Mouse (Mus musculus): ENCODE measurements around the gene Prnp. TPM values are rescaled to one million over a fixed set of nuclear protein-coding genes. Genes with fewer than 3 reads are reported as not detected.

The Prnp gene
- polyA plus RNA-seq, 1 experiment from 2014 or later, result 101 TPM

DNA sequence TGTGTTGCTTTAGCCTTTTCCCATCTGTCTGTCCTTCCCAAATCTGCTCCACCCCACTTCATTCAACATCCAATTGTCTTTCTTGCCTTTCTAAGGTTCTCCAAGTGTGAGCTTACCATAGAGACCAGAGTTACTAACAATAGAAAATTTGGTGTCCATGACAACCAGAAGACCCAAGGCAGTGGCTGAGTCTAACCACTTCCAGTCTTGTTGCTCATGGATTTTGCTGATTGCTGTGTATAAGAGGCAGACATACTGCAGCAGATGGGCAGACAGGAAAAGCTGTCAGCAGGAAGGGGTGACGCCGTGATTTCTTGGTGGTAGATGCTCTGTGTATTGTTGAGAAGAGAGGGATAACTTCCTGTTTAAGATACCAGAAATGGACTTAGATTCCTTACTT is 26.6 kb upstream of the Prnp start:
- Histone ChIP-seq H3K4me3 (replicated peaks; ENCODE audit: low read length) (no peak overlapping the region), H3K4me1 (replicated peaks; ENCODE audit: control insufficient read depth, insufficient read depth, low read length) (peaks cover 6% of the 10 kb centered on the region), H3K9ac (no peak overlapping the region), H3K27ac (no peak overlapping the region), H3K4me2 (replicated peaks) (no peak overlapping the region), H3K9me3 (ENCODE audit: control insufficient read depth, low read length) (no peaks in the 10 kb centered on the region), H3K36me3 (replicated peaks; ENCODE audit: control insufficient read depth, insufficient read depth) (no peaks in the 10 kb centered on the region), H3K27me3 (ENCODE audit: control insufficient read depth, insufficient read depth, low read length) (no peaks in the 10 kb centered on the region)
- no peak for DNase-seq (ENCODE audit: low spot score)
- 58% methylated on average over 2 of the region's 2 CpGs for WGBS
- ATAC-seq (ENCODE audit: low FRiP score), result no peak

DNA sequence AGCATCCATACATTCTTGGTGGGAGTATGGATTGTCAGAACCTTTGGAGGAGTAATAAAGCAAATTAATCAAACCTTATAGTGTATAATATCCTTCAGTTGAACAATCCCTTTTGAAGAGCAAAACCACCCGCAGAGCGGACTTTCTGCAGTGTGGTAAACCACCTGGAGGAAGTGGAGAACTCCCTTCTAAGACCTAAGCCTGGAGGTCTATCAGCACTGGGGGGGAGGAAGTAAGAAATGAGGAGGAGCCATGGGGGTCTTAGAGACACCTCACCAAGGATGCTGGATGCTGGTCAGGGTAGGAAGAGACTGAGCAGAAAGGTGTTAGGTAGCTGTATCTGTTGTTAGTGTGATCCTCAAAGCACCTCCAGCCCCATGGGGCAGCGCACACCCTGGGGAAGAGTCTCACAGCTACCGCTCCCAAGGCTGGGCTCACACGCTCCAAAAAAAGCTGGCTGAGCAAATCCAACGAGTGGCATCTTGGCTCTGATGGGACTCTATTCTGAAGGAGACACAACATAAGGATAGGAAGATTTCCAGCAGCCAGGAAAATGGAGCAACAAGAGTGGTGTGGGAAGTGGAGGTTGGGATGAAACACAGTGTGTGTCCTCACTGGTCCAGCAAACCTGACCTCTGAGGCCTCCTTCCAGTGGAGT is 23.1 kb upstream of the Prnp start:
- Histone ChIP-seq H3K4me2 (replicated peaks) (no peak overlapping the region), H3K27me3 (ENCODE audit: control insufficient read depth, insufficient read depth, low read length) (peaks cover 3% of the 10 kb centered on the region; the same call in 1 of the 2 replicates), H3K9ac (no peak overlapping the region), H3K9me3 (ENCODE audit: control insufficient read depth, low read length) (no peaks in the 10 kb centered on the region), H3K36me3 (replicated peaks; ENCODE audit: control insufficient read depth, insufficient read depth) (no peaks in the 10 kb centered on the region), H3K27ac (no peak overlapping the region), H3K4me1 (replicated peaks; ENCODE audit: control insufficient read depth, insufficient read depth, low read length) (peaks cover 6% of the 10 kb centered on the region), H3K4me3 (replicated peaks; ENCODE audit: low read length) (no peak overlapping the region)
- 93% methylated on average over 6 of the region's 6 CpGs for WGBS
- no peak for DNase-seq (ENCODE audit: low spot score)
- no peak for ATAC-seq (ENCODE audit: low FRiP score)

DNA sequence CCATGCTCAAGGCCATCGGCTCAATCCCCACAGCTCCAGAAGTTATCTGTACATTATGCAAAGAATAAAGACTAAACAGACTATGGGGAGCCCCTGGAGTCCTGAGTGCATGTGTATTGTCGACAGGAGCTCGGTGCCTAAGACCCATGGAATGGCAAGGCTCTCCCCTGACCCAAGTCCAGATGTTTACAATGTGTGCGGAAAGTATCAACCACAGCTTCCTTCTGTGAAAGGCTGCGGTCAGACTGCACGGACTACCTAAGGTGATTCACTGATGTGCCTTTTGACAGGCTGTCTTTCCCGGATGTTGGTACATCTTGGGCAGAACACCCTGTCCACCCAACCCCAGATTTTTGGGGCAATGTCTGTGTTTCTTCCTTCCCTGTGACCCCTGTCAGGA is 21.5 kb upstream of the Prnp start:
- ATAC-seq (ENCODE audit: low FRiP score), result no peak
- Histone ChIP-seq H3K9ac (no peak overlapping the region), H3K36me3 (replicated peaks; ENCODE audit: control insufficient read depth, insufficient read depth) (no peaks in the 10 kb centered on the region), H3K4me3 (replicated peaks; ENCODE audit: low read length) (no peak overlapping the region), H3K4me1 (replicated peaks; ENCODE audit: control insufficient read depth, insufficient read depth, low read length) (peaks cover 3% of the 10 kb centered on the region), H3K27me3 (ENCODE audit: control insufficient read depth, insufficient read depth, low read length) (peaks cover 3% of the 10 kb centered on the region; the same call in 1 of the 2 replicates), H3K4me2 (replicated peaks) (no peak overlapping the region), H3K9me3 (ENCODE audit: control insufficient read depth, low read length) (no peaks in the 10 kb centered on the region), H3K27ac (no peak overlapping the region)
- DNase-seq (ENCODE audit: low spot score), result no peak
- 85% methylated on average over 7 of the region's 7 CpGs for WGBS

DNA sequence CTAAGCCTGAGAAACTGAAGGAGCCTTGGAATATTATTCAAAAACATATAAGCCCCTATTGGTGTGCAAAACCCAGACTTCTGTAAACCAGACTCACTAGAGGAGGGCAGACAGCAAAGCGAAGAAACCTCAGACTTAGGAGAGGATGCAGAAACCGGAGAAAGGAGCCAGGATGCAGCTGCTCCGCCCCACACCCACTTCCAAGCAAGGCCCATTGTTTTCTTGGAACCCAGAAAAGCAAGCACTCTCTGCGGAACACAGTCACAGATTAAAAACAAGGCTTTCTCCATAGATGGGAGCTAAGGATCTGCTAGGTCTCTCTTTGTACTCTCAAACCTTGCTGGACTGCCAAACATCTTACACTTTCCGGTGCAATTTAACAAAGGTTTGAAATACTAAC is 17.2 kb upstream of the Prnp start:
- Histone ChIP-seq H3K4me2 (replicated peaks) (no peak overlapping the region), H3K4me3 (replicated peaks; ENCODE audit: low read length) (no peak overlapping the region), H3K27ac (no peak overlapping the region), H3K36me3 (replicated peaks; ENCODE audit: control insufficient read depth, insufficient read depth) (no peaks in the 10 kb centered on the region), H3K9ac (no peak overlapping the region), H3K27me3 (ENCODE audit: control insufficient read depth, insufficient read depth, low read length) (peaks cover 3% of the 10 kb centered on the region; the same call in 1 of the 2 replicates), H3K9me3 (ENCODE audit: control insufficient read depth, low read length) (no peaks in the 10 kb centered on the region), H3K4me1 (replicated peaks; ENCODE audit: control insufficient read depth, insufficient read depth, low read length) (no peaks in the 10 kb centered on the region)
- ATAC-seq (ENCODE audit: low FRiP score) (no peak), DNase-seq (ENCODE audit: low spot score) (no peak)
- WGBS, result 36% methylated on average over 5 of the region's 5 CpGs

DNA sequence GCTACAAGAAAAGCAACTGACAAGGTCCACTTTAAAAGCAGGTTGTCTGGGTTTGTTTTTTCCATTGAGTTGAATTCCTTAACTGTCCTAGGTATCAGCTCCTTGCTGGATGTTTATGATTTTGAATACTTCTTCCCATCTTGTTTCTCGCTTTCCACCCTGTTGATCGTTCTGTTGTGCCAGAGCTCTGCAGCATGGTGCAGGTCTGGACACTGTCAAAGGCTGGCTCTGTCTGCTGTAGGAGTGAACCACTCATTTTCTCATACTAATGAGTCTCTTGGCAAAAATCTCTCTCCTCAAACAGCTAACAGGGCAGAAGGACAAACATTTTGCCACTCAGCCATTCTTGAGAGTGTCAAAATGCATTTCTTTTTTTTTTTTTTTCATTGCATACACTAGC is 14.6 kb upstream of the Prnp start:
- no peak overlapping the region for H3K27ac ChIP-seq
- H3K9me3 ChIP-seq (ENCODE audit: control insufficient read depth, low read length), result no peaks in the 10 kb centered on the region
- no peak overlapping the region for H3K4me3 ChIP-seq (replicated peaks; ENCODE audit: low read length)
- no peak for DNase-seq (ENCODE audit: low spot score)
- 93% methylated on average over 2 of the region's 2 CpGs for WGBS
- H3K4me1 ChIP-seq (replicated peaks; ENCODE audit: control insufficient read depth, insufficient read depth, low read length), result no peaks in the 10 kb centered on the region
- no peak for ATAC-seq (ENCODE audit: low FRiP score)
- peaks cover 3% of the 10 kb centered on the region; the same call in 1 of the 2 replicates for H3K27me3 ChIP-seq (ENCODE audit: control insufficient read depth, insufficient read depth, low read length)
- H3K4me2 ChIP-seq (replicated peaks), result no peak overlapping the region
- no peak overlapping the region for H3K9ac ChIP-seq
- no peaks in the 10 kb centered on the region for H3K36me3 ChIP-seq (replicated peaks; ENCODE audit: control insufficient read depth, insufficient read depth)

DNA sequence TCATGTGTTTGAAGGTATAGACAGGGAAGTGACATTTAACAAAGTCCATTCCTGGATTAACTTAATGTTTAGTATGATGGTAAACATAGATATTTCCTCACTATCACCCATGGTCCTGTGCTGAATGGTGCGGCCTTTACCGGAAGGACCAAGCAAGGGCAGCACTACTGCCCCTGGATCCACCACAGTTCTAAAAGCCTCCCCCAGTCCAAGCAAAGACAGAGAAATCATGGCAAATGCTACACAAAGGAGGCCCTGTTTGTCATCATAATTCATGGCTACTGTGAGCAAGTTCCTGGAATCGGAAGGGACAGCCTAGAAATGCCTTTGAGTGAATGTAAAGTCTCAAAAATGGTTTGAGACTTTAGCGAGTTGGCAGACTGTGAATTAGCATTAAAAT is 13.7 kb upstream of the Prnp start:
- 93% methylated on average over 4 of the region's 4 CpGs for WGBS
- ATAC-seq (ENCODE audit: low FRiP score) (no peak), DNase-seq (ENCODE audit: low spot score) (no peak)
- no peak overlapping the region for H3K9ac ChIP-seq
- H3K4me3 ChIP-seq (replicated peaks; ENCODE audit: low read length), result no peak overlapping the region
- H3K36me3 ChIP-seq (replicated peaks; ENCODE audit: control insufficient read depth, insufficient read depth), result no peaks in the 10 kb centered on the region
- H3K27me3 ChIP-seq (ENCODE audit: control insufficient read depth, insufficient read depth, low read length), result no peaks in the 10 kb centered on the region; the same call in 1 of the 2 replicates
- H3K4me2 ChIP-seq (replicated peaks), result no peak overlapping the region
- H3K4me1 ChIP-seq (replicated peaks; ENCODE audit: control insufficient read depth, insufficient read depth, low read length), result no peaks in the 10 kb centered on the region
- H3K9me3 ChIP-seq (ENCODE audit: control insufficient read depth, low read length), result no peaks in the 10 kb centered on the region
- H3K27ac ChIP-seq, result no peak overlapping the region

DNA sequence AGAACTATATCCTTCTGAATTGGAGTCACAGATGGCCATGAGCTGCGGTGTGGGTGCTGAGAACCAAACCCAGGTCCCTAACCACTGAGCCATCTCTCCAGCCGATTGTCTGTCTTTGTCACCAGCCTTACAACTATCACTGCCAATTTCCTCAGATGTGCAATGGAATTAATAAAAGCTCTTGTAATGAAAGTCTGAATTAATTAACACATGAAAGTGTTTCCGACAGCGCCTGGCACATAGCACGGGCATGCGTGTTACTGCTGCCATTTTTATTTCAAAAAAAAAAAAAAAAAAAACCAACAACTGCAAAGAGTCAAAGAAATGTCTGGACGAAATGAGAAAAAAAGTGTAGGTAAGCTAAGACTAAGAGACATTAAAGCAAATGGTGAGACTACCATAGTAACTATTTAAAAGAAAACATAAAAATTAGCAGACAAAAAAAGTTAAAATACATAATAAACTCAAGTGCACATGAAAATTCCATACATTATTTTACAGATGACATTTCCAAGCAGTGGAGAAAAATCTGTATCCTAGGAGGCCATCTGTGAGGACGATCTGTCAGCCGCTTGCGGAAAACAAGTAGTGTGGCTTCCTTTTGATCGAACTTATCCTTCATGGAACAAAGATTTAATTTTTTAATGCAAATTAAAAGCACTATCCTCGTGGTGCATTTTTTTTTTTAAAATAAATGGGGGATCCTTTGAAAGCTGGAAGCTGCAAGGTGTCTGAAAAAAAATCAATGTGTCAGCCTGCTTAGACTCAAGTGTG is 12.2 kb upstream of the Prnp start:
- WGBS, result 88% methylated on average over 12 of the region's 12 CpGs
- H3K4me1 ChIP-seq (replicated peaks; ENCODE audit: control insufficient read depth, insufficient read depth, low read length), result no peaks in the 10 kb centered on the region
- no peaks in the 10 kb centered on the region for H3K27me3 ChIP-seq (ENCODE audit: control insufficient read depth, insufficient read depth, low read length)
- no peak overlapping the region for H3K4me3 ChIP-seq (replicated peaks; ENCODE audit: low read length)
- no peak overlapping the region for H3K9ac ChIP-seq
- no peak for ATAC-seq (ENCODE audit: low FRiP score)
- H3K27ac ChIP-seq, result no peak overlapping the region
- DNase-seq (ENCODE audit: low spot score), result no peak
- no peaks in the 10 kb centered on the region for H3K9me3 ChIP-seq (ENCODE audit: control insufficient read depth, low read length)
- no peaks in the 10 kb centered on the region for H3K36me3 ChIP-seq (replicated peaks; ENCODE audit: control insufficient read depth, insufficient read depth)
- H3K4me2 ChIP-seq (replicated peaks), result no peak overlapping the region

DNA sequence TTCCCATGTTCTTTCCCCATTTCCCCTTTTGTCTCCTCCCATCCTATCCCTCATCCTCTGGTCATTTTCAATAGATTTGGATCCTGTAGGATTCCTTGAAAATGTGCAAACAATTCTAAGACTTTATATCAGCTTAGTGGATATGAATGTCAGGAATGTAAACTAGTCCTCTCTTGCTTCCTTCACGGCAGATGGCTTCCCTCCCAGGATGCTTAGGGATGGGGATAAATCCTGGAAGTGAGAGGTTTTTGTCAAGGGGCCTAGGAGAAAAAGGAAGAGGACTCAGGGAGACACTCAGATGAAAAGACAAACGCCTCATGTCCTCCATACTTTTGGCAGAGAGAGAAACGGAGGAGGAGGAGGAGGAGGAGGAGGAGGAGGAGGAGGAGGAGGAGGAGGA is 7.3 kb upstream of the Prnp start:
- Histone ChIP-seq H3K4me3 (replicated peaks; ENCODE audit: low read length) (no peak overlapping the region), H3K27ac (no peak overlapping the region), H3K4me1 (replicated peaks; ENCODE audit: control insufficient read depth, insufficient read depth, low read length) (no peaks in the 10 kb centered on the region), H3K9me3 (ENCODE audit: control insufficient read depth, low read length) (no peaks in the 10 kb centered on the region), H3K36me3 (replicated peaks; ENCODE audit: control insufficient read depth, insufficient read depth) (no peaks in the 10 kb centered on the region), H3K27me3 (ENCODE audit: control insufficient read depth, insufficient read depth, low read length) (no peaks in the 10 kb centered on the region), H3K9ac (no peak overlapping the region), H3K4me2 (replicated peaks) (no peak overlapping the region)
- 76% methylated on average over 2 of the region's 3 CpGs for WGBS
- no peak for ATAC-seq (ENCODE audit: low FRiP score)
- DNase-seq (ENCODE audit: low spot score), result no peak

DNA sequence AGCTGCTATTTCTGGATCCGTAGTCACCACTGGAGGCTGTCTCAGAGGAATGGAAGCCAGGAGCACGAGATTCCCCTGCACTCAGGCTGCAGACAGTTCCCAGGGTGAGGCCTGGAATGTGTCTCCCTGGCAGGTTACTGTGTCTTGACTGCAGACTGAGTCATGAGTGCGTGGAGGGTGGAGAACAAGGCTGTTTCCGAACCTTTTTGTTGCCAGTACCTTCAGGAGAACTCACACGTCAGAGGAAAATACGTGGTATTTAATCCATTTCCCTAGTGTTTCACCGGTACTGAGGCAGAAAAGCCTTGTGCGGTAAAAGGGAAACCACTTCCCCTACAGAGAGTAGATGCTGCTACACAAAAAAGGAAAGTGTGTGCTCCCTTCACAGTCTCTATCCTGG is 6.9 kb upstream of the Prnp start:
- Histone ChIP-seq H3K4me3 (replicated peaks; ENCODE audit: low read length) (no peak overlapping the region), H3K9ac (no peak overlapping the region), H3K27ac (no peak overlapping the region), H3K27me3 (ENCODE audit: control insufficient read depth, insufficient read depth, low read length) (no peaks in the 10 kb centered on the region), H3K9me3 (ENCODE audit: control insufficient read depth, low read length) (no peaks in the 10 kb centered on the region), H3K4me1 (replicated peaks; ENCODE audit: control insufficient read depth, insufficient read depth, low read length) (no peaks in the 10 kb centered on the region), H3K4me2 (replicated peaks) (no peak overlapping the region), H3K36me3 (replicated peaks; ENCODE audit: control insufficient read depth, insufficient read depth) (no peaks in the 10 kb centered on the region)
- ATAC-seq (ENCODE audit: low FRiP score) (no peak), DNase-seq (ENCODE audit: low spot score) (no peak)
- 55% methylated on average over 8 of the region's 8 CpGs for WGBS

All from hindbrain, embryonic 14.5 days (tissue).